Mouse (Mus musculus): ENCODE measurements around the gene Kcnj6. TPM values are rescaled to one million over a fixed set of nuclear protein-coding genes. Genes with fewer than 3 reads are reported as not detected.

Gene Kcnj6
- polyA plus RNA-seq (2015; fragmentation: Illumina TruSeq; extraction: RNeasy Lipid Tissue Mini Kit (QIAGEN cat#74804); ENCODE audit: low read depth, low replicate concordance), result 27.1 TPM

GRCm38 (mm10) chr16:94997340-94997849 is at the start of gene Kcnj6:
TSS of gene Kcnj6 (minus strand) at chr16:94997701.

Measured in brain, adult 10 weeks (tissue).